Mouse (Mus musculus) regulatory T cell (primary cell): ENCODE data around the gene Rergl.

Source experiments
- in situ Hi-C: fragments of 300-600 bp; cut with MboI, MseI; formaldehyde crosslinking; loops from one replicate; pipeline ENCODE4 v1.15.1; 2025; ENCODE audit warnings: high pct_unique_total_duplicates

The Rergl gene

DNA sequence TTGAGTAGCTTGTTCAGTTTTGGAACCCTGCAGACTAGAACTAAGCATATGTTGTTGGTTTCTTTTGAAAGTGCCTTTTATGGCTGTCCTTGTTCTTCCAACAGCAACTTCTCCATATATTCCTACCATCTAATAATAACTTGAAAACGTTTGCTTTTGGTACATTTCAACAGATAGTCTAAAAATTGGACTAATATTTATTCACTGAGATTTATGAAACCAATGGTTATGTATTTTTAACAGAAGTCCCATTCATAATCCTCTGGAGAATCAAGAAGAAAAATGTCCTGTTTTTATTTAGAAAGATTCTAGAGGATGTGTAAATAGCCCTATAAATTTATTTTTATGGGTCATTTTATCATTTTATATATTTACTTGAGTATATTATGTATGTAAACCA, at the start of gene Rergl:
Gene Rergl, minus strand, starts transcription at position 101 of the 400 bp plus-strand sequence.
- in situ Hi-C loops: no loop called here

GRCm38 (mm10) chr6:139538469-139538868, 36.7 kb upstream of the Rergl start:
- in situ Hi-C loops: no loop called here

DNA sequence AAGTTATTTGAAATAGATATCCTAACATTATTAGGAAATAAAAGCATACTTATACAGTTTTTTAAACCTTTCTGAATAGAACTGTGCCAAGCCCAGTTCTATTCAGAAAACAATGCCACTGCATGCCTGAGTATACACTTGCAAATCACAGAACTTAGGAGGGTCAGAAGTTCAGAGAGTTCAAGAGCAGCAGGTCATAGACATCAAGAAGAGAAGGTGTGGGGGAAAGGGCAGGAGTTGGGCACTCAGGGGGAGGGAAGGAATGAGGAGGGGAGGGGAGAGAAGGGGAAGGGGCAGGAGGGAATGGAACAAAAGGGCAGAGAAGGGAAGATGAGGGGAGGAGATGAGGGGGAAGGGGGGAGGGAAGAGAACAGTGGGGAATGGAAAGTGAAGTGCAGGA, 23.6 kb upstream of the Rergl start:
- in situ Hi-C loops: no loop called here

DNA sequence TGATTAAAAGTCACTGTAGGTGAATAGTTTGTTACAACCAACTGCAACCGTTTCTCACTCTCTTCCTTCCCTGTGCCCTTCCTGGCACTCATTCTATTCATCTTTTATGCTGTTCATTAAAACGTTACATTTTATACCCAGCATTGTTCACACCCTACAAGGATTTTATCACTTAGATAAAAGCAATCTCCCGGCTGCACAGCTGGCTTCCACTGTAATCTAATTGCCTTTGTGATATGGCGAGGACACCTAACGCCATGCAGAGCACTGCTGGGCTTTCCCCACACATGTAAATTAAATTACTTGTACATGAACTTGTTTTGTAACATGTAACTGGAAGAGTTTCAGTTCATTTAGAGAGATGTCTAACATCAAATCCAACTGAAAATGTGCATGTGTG, 22.5 kb upstream of the Rergl start:
- in situ Hi-C loops: no loop called here

GRCm38 (mm10) chr6:139514938-139515510, 13.2 kb upstream of the Rergl start:
- in situ Hi-C loops: no loop called here

- in situ Hi-C loops: no loop called here
These were observed 22.0 kb downstream of the Rergl start for GRCm38 (mm10) chr6:139479730-139480129.

DNA sequence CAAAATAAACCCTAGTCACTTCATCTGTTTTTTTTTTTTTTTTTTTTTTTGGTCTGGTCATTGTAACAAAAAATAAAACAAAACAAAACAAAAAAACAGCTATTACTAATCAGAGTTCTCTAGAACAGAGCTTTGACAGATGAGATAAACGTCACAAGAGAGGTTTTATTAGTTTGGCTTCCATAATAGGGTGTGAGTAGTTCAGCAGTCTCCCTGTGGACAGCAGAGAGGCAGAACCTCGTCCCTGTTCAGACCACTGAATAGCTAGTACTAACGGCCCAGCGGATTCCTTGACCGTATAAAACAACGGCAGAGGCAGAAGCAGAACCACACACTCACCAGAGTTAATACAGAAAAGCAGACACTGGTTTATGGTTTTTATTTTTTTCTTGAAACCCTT, 36.8 kb downstream of the Rergl start:
- in situ Hi-C loops: no loop called here

- in situ Hi-C loops: no loop called here
These were observed 37.5 kb downstream of the Rergl start for GRCm38 (mm10) chr6:139464292-139464691.

GRCm38 (mm10) chr6:139461094-139461493, 40.7 kb downstream of the Rergl start:
- in situ Hi-C loops: no loop called here

- in situ Hi-C loops: no loop called here
These were observed 41.3 kb downstream of the Rergl start for GRCm38 (mm10) chr6:139460470-139460869.

- in situ Hi-C loops: no loop called here
These were observed 57.8 kb downstream of the Rergl start for GRCm38 (mm10) chr6:139443999-139444398.
